Mouse (Mus musculus) layer of hippocampus, adult 11-12 months (tissue): ENCODE measurements around the gene Dnajc27.
A peak's percentile ranks its signal among the peaks of the same experiment; 100 is the strongest.

Experiments
- DNase-seq: peaks from one replicate; pipeline ENCODE4 v3.0.0; 2022; ENCODE audit warnings: low spot score

Gene Dnajc27

DNA sequence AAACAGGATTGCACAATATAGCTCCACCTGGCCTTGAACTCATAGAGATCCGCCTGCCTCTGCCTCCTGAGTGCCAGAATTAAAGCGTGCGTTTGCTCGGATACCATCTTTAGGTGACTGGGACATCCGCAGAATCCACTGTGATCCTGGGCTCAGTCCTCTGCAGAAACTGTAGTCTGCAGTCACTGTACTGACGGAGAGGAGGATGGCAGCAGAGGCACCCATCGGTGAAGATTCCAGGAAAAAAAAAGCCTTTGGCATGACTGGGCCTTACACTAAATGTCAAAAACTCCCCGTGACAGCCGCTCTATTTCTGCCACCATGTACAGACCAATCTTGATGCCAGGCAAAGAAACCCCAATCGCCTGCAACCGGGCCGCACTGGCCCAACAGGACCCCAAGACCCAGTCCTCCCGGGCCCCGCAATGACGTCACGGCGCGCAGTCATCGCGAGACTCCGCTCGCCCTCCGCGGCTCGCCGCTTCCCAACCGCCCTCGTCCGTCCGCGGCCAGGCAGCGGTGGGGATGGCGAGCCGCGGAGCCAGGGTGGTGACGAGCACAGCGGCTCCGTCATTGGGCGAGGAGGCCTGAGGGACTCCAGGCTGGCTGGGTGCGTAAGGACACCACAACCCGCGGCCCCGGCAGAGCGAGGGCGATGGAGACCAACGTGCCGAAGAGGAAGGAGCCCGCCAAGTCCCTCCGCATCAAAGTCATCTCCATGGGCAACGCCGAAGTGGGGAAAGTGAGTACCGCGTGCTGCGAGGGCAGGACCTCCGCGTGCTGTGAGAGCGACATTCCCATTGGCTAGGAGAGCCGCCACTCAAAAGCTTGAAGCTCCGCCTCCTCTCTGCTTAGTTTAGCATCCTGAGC is at the start of gene Dnajc27:
Gene Dnajc27 (plus strand): TSS at position 452 of the 870 bp plus-strand sequence.
- peak; percentile 96 for DNase-seq

DNA sequence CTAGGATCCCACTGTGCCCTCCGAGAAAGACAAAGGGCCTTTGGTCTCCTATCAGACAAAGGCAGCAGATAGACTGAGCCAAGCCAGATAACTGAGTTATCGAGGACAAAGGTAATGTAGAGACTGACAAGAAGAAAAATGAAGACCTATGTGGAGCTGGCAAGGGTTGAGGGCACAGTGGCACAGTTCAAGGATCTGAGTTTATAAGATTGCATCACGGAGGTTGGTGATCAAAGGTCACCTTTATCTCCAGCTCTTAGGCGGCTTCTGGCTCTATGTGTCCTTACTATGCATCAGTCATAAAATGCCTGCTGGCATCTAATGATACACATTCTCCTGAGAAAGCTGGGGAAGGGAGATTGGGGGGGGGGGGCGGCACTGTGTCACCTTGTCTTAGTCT is 46.2 kb upstream of the Dnajc27 start:
- DNase-seq, result no peak

DNA sequence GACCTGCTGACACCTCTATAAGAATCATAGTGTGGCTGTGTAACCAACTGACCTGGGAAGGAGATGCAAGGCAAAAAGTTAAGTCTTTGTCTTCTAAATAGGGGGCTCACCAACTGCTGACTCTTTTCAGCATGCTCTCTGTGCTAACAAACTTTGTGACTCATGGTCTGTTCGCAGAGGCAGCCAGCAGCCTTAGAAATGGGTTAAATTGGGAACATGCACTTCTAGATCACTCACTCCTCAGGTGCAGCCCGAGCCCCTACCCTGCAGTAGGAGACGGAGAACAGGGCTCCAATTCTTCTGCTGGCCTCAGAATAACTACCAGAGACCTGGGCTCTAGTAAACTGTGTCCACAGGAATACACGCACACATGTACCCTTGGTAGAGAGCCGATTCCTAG is 44.9 kb upstream of the Dnajc27 start:
- DNase-seq, result no peak

DNA sequence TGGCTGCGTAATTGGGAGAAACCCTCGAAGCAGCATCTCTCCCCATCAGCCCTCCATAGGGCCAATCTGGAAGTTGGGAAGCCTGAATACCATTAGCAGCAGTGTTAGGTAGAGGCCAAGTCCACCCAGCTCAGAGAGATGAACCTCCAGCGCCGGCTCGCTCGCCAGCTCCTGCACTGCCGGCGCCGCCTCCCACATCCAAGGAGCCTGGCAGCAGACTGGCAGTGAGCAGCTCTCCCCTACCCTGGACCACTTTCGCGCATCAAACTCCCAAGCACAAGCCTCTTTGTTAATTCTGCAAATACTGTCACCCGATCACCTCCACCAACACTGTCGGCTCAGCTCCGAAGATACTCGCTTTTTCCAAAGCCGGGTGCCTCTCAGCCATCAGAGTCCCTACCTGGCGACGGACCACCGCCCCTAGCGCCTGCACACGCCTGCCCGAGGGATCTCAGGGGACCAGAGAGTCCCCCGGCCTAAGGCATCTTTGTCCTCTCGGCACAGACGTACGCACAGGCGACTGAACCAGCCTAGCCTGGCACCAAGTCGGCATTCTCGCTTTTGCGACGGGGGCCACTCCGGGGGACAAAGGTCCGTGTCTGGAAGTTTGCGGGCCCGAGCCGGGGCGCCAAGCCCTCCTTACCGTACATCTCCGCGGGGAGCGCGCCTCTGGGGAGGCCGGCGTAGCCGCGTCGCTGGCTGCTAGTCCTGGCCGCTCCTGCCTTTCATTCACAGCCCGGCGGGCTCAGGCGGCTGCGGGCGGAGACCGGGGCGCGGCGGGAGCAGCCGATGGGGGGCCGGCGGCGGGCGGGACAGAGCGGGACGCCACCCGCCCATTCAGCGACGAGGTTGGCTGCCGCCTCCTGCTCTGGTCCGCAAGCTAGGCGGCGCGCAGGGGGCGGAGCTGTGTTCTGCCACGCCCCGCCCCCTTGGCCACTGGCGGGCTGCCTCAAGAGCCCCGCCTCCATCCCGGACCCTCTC is 44.0 kb upstream of the Dnajc27 start, which contains the start of gene Efr3b:
Gene Efr3b (minus strand): TSS at position 855 of the 981 bp plus-strand sequence.
- peak; percentile 85 for DNase-seq

DNA sequence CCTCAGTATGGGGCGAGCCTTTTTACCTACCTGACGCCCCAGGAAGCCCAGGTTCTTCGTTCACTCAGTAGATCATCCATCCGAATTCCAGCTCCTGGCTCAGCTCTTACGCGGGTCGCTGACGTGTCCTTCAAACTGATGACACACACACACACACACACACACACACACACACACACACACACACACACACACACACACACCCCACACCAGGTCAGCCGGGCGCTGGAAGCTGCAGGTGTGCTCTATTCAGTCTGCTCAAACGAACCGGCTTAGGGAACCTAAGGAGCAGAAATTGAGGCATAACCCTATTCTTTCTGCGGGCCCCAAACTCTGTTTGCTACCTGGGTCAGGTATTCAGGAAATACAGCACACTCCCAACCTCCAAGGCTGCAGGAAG is 43.3 kb upstream of the Dnajc27 start:
- DNase-seq, result no peak

DNA sequence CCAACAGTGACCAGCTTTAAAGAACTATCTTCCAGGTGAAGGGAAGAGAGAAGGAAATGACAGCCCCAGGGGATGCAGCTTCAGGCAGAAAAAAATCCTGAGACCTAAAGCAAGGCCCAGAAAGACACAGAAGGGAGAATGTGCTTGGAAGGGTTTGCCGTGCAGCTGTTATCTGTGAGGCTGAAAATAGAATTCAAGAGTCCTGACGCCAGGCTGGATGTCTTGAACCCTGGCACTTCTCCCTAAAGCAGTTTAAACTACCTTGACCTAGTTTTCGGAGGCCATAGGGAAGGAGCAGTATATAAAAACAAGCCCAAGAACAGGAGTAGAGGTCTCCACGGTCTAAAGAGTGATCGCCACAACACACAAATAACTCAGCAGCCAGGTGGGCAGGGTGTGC is 40.0 kb upstream of the Dnajc27 start:
- DNase-seq, result no peak

DNA sequence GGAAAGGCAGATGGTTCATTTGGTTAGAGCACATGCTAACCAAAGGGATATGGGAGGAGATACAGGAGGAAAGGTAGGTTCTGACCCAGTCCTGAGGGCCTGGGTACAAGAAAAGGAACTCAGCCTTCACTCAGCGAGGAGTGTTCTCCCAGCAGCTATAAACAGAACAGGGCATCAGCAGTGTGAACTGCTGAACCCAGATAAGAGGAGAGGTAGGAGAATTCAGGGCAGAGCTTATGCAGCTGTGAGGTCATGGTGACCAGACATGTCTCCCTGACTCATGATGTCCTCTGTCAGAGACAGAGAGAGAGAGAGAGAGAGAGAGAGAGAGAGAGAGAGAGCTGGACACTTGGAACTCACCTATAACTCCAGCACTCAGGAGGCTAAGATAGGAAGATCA is 36.4 kb upstream of the Dnajc27 start:
- no peak for DNase-seq

DNA sequence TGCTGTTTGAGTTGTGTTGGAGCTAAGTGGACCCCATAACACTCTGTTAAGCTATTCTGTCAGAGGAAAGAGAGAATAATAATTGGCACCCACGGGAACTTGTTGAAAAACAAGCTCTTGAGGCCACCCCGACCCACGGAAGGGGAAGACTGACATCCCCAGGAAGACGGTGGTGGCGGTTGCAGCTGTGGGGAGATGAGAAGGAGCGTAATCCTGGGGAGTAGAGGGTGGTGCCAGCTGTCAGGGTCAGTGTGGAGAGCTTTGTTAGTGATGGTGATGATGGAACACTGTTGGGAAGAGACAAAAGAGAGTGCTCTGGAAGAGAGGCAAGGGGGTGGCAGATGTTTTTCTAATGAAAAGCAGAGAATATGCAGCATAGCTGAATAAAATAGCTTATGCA is 34.4 kb upstream of the Dnajc27 start:
- DNase-seq, result no peak

DNA sequence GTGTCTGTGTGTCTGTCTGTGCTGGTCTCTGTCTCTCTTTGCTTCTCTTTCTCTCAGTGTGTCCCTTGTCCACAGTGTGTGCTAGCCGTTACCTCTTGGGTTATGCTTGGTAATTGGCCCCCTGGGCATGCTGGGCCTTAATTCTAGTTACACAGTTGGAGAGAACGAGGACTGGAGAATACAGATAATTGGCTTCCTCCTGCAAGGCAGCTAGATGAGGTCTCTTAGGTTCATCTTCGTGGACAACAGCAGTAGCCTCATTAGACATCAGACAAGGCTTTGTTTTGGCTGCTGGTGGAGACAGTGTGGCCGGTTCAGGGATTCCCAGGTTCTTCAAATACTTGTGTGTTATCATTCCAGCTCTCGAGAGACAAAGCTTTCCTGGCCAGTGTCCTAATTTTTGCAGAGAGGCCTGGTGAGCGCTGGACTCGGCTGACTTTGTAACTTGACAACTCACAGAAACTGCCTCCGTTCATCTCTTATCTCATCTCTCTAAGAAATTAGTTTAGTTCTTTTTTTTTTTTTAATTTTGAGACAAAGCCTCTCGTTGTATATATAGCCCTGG is 31.4 kb upstream of the Dnajc27 start:
- no peak for DNase-seq

DNA sequence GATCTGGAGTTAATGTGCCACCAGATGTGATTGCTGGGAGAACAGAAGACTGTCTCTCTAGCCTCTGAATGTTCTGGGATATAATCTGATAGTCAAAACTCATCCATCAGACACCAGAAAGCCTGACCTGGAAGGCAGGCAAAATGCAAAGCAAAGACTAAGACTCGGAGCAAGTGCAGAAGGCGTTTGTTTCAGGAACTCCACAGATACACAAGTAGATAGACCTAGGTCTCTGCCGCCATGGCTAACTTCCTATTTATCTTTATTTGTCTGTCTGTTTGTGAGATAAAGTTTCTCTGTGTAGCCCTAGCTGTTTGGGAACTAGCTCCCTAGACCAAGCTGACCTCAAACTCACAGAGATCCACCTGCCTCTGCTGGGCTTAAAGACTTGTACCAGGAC is 28.7 kb upstream of the Dnajc27 start:
- DNase-seq, result no peak

DNA sequence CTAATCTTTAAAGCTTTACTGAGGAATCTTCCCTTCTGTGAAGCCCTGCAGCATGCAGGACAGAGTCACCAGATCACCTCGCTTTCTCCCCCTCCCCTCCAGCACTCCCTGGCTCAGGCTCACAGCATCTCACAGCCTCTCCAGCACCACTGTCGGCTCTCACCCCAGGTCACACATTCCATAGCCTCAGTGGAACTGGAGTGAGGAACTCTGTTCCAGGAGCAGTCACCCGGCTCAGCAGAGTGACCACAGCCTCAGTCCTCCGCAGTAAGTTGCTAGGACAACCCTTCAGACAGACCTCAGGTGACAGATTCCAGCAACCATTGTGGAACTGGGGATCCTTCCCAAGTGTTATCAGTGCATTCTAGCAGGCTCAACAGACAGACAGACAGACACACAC is 27.5 kb upstream of the Dnajc27 start:
- DNase-seq, result no peak

DNA sequence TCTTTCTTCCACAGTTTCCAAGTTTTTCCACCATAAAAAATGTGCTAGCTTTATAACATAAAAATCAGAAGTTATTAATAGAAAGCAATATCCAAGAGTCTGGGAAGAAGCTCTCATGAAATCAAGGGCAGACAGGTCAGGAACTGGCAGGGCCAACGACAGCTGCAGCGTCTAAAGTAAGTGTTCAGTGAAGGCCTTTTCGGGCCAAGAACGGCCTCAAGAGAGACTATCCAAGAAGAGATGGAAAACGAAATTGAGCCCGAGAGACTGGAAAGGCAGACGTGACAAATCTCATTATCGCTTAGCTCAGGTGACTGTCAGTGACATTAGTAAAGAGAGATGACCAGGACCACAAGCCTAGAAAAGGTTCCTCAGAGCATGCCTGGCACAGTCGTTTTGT is 24.1 kb upstream of the Dnajc27 start:
- DNase-seq, result no peak

DNA sequence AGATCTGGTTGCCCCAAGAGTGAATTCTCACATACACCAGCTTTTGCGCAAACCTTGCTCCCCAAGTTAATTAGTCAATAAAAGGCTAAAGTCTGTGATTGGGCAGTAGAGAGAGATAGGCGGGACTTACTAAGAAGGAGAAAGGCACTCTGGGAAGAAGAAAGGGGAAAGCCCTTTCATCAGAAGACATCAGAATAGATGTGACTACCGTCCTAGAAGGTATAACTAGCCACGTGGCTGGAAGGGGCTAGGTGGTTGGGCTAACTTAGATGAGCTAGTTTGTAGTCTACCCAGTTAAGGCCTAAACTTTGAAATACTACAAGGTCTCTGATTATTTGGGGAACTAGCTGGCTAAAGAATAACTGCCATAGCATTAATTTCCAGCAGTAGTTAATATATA is 22.7 kb upstream of the Dnajc27 start:
- DNase-seq, result no peak

DNA sequence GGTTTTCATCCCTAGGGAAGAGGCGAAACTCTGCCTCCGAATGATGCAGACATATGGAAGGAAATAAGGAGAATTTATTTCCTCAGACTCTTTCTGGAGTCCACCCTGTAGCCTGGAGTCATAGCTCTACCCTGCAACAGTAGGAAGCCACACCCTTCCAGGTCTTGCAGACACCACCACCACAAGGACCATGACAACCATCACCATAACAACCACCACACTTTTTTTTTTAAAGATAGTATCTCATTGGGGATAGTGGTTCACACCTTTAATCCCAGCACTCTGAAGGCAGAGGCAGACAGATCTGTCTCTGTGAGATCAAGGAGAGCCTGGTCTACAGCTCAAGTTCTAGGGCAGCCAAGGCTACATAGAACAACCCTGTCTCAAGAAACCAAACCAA is 16.9 kb upstream of the Dnajc27 start:
- DNase-seq, result no peak

DNA sequence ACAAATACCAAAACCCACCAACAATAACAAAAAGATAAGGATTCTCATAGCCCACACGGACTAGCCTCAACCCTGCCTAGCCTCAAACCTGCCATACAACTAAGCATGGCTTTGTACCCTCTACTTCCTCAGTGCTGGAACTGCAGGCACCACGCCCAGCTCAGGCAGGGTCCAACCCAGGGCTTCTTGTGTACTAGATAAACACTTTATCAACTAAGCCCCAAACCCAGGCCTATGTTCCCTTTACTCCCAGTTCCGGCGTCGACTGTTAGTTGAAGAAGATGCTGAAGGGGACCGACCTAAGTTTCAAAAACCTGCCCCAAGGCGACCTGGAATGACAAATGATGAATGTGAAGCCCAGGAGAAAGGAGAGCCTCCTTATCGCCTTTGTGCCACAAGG is 16.4 kb upstream of the Dnajc27 start:
- DNase-seq, result no peak

DNA sequence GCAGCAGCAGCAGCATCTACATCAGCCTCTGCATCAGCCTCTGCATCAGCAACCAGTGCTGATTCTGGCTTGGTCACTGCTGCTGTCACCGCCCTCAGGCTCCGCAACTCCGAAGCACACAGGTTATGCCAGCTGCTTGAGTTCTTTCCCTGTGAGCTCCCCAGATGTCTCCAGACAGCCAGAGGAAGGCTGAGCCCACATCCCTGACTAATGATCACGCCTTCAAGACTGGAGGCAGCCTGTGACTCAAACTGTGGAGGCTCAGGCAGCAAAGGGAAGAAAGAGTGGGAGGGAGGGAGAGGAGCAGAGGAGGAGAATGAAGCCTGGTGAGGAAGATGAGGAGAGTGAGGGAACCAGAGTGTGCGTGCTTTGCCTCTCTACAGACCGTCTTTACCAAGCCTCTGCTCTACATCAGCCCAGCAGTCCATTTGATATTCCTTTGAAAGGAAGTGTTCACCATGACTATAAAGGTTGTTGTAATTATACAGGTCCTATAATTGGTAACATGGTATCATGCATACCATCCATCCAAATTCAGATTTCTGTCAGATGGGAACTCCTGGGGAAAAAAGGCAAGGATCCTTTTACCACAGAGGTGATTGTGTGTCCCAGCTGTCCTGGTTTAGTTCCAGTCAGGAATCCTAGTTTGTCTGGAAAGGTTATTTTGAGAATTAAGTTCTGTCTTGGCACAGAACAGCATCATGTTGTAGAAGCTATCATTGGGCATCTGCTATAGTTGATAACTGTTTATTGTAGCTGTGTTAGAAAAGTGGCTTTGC is 15.5 kb upstream of the Dnajc27 start:
- no peak for DNase-seq

DNA sequence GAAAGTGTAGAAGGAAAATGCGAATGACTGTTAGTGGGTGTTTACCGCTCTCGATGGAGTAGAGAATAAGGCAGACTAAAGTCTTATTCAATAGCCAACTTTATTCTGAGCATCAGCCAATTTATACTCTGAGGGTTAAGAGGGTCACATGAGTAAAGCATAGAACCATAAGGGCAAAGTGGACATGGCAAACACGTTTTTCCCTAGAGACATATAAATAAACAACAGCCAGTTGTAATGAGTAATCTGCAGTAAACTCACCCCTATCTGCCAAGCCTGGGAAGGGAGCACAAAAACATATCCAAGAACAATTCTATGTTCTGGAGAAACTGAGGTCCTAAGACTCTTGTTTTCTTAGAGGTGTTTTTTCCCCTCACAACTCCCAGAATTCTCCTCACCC is 13.8 kb upstream of the Dnajc27 start:
- no peak for DNase-seq

DNA sequence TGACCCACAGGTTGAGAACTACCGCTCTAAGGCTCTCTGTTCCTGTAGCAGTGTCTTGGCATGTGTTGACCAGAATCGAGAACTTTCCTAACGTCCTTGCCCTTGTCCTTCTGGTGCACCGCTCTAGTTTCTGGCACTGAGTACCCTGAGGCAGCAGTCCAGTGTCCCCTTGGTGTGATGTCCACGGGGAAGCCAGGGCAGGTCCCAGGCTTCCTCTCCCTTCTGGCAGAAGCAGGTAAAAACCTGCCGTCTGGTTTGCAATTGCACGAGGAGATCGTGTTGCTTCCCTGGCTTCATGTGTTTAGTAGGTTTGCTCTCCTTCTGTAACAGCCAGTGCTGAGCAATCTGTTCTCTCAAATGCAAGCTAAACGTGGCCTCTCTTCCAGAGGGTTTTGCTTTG is 10.7 kb upstream of the Dnajc27 start:
- no peak for DNase-seq

DNA sequence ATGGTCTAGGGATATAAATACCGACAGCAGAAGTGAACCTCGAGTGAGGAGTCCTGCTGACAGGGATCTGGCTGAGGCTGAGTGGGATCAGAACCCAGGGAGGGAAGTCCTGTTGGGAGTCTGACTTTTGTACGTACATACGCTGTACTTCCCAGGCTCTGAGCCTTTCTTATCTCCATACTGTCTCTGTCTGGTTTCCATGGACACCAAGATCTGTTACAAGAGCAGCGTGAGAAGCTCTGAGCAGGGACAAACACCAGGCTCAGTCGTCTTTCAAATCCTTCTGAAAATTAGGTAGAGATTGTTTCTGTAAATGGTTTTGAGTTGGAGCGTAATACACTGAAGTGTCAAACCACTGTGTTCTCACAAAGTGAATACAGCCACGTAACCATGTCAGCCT is 7.0 kb upstream of the Dnajc27 start:
- DNase-seq, result no peak

DNA sequence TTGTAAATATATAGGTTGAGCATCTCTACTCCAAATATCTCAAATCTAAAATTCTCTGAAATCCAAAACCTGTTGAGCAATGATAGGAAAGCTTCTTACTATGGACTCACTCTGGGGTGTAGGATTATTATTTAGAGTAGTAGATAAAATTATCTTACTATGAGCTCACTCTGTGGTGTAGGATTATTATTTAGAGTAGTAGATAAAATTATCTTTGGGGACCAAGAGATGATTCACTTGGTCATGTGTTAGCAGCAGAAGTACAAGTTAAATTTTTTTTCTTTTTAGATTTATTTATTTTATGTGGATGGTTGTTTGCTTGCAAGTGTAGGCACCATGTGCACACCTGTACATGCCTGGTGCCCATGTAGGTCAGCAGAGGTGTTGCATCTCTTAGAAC is 6.0 kb upstream of the Dnajc27 start:
- DNase-seq, result no peak

DNA sequence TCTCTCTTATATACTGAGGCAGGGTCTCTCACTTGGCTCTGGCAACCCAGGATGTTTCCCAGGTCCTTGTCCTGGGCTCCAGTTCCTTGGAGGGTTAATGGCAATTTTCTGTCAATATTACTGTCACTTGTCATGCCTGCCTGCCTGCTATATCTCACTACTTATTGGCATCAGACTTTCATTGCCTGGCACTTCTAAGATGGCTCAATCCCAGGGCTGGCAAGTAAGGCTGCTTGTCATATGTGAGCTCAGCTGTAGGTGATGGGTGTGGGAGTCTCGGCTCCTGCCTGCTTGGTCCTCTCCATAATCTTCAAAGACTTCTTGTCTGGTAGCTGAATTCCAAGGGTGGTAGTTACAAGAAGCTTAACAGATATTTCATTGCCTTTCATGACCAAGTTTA is 4.3 kb upstream of the Dnajc27 start:
- no peak for DNase-seq

DNA sequence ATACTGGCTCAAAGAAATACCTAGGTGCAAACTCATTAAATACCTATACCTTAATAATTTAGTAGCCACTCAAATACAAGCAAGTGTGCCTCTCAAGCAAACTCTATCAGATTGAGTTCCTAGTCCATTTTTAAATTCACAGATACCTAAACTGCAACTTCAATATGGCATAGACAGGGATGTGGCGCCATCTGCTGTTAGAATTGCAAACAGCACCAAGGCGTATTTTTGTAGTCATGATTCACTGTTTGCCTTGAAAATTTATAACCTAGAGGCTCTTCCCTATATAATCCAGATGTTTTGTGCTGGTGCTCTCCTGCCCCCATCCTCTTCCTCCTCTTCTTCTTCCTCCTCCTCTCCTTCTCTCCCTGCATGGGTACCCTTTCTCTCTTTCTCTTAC is 2.1 kb upstream of the Dnajc27 start:
- peak; percentile 84 for DNase-seq
